Mouse (Mus musculus): ENCODE measurements around the gene Gm38431. TPM values are rescaled to one million over a fixed set of nuclear protein-coding genes. Genes with fewer than 3 reads are reported as not detected.
A peak's percentile ranks its signal among the peaks of the same experiment; 100 is the strongest.

Gm38431 gene
- total RNA-seq (2022), result 1 to 10 TPM in 3 of 4 experiments, under 1 TPM in 1; 0.49 to 3.2 (median 2.3) TPM

- DNase-seq, result peak; percentile 98
Observed at GRCm38 (mm10) chr9:21091707-21092320, at the start of gene Gm38431, which contains the start of gene Raver1. Gm38431 (minus strand) TSS chr9:21091997. Raver1 (minus strand) TSS chr9:21092008.

DNA sequence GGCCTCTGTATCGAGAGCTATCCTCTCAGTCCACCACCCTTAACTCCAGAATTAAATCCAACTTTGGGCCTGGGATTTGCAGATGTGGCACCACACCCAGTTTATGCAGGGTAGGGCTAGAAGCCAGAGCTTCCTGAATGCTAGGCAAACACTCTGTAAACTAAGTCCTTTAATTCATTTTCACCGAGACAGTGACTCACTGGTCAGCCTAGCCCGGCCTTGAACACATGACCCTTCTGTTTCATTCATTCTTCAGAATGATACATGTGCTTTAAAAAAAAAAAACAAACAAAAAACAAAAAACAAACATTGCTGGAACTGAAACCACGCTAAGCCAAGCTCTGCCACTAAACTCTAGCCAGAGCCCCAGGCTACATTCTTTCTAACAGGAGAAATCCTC is 46.6 kb upstream of the Gm38431 start:
- no peak for DNase-seq

DNA sequence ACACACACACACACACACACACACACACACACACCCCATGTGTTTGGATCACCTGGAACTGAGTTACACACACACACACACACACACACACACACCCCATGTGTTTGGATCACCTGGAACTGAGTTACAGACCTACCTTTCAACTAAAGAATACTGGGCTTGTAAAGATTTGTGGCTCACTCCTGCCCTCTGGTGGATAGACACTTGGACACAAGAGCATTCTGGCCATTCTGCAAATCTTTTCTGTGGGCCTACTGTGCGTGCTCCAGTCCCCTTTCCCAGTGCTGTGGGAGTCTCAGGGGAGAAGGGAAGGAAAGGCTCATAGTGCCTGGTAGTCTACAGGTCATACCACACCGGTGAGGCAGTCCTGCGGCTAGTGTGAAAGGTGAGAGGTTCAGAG is 45.4 kb upstream of the Gm38431 start:
- no peak for DNase-seq

DNA sequence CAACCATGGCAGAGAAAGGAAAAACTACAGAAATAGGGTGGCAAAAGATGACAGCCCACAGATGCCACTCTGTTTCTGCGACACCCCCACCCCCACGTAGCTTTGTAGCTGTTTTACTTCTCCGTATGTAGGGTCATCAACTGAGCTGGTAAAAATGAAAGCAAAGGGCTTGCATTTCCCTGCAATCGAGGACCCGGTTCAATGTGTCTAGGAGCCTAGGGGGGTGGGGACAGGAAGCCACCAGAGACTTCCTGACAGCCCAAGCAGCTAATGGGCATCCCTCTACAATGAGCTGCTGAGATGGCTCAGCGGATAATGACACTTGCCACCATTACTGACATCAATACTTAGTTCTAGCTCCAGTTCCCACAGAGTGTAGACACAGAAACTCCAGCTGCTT is 44.6 kb upstream of the Gm38431 start:
- DNase-seq, result no peak

- no peak for DNase-seq
Observed at GRCm38 (mm10) chr9:21135941-21136381, 44.2 kb upstream of the Gm38431 start.

DNA sequence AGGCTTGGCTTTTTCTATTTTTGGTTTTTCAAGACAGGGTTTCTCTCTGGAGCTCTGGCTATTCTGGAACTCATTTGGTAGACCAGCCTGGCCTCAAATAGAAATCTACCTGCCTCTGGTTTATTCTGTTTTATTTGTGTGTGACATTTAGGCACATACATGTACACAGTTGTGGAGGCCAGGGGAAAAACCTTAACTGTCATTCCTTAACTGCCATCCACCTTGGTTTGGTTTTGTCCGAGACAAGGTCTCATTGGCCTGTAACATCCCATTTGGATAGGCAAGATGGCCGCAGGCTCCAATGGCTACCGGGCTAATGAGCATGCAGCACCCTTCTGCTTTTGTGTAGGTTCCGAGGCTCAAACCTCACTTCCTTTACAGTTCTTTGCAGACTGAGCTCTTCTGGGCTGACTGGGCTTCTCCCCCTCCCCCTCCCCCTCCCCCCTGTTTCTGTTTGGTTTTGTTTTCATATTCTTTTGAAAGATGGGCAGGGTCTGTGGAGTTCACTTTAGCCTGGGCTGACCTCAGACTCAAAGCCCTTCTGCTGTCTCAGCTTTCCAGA is 43.6 kb upstream of the Gm38431 start:
- no peak for DNase-seq

DNA sequence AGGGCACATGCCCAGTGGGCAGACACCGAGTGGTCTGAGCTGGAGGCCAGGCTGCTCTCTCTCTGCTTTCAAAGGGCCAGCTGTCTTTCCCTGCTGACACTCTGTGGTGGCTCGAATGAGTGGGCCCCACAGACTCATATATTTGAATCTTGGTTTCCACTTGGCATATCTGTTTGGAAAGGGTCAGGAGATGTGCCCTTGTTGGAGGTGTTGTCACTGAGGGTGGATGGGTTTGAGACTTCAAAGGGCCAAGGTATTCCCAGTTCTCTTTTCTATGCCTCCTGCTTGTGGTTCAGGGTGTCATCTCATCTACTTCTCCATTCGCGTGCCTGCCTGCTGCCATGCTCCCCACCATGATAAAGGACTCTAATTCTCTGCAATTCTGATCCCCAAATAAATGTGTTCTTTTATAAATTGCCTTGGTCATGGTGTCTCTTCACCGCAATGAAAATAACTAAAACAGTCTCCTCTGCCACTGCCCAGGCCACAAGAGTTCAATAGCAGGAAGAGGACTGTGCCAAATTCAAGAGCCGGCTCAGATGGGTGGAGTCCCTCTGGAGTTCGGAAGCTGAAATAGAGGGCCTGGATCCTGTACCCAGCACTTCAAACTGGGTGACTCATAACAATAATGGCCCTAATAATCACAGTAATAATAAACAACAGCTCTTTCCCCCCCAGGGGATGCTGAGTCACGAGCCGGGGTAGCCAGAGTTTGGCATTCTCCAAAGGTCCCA is 43.0 kb upstream of the Gm38431 start:
- peak; percentile 38 for DNase-seq

GRCm38 (mm10) chr9:21133064-21133707 is 41.4 kb upstream of the Gm38431 start:
- DNase-seq, result no peak

GRCm38 (mm10) chr9:21132102-21132775 is 40.4 kb upstream of the Gm38431 start:
- DNase-seq, result no peak

DNA sequence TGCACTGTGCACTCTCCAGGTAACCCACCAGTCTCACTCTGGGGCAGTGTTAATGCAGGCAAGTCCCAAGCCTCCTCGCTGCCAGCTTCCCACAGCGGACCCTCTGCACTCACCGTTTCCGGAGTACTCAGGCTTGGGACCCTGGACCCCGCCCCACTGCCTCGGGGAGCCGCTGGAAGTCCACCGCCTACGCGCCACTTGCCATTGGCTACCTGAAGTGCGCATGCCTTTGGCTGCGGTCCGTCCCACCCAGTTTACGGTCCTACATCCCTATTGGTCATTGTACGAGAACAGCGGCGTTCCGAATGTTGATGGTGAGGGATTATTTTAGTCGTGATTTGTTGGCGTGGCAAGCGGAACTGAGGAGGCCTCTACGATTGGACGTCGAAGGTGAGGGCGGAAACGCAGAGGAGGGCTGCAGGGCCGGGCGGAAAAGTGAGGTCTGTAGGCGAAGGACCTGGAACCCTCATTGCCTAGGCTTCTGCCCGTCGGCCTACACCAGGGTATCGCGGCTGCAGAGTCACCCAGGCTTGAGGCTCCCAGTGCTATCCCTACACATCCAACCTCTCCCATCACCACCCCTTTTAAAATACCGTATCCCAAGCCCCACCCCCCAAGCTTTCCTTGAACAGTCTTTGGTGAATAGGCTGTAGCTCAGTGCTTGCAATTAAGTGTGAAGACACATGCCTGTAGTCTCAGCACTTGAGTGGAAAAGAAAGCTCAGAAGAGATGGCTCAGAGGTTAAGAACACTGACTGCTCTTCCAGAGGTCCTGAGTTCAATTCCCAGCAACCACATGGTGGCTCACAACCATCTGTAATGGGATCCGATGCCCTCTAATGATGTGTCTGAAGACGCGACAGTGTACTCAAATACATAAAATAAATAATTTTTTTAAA is 39.5 kb upstream of the Gm38431 start, which contains the start of gene Tyk2:
Tyk2 (minus strand) TSS at position 185 of the 898 bp plus-strand sequence.
- DNase-seq, result peak; percentile 94

DNA sequence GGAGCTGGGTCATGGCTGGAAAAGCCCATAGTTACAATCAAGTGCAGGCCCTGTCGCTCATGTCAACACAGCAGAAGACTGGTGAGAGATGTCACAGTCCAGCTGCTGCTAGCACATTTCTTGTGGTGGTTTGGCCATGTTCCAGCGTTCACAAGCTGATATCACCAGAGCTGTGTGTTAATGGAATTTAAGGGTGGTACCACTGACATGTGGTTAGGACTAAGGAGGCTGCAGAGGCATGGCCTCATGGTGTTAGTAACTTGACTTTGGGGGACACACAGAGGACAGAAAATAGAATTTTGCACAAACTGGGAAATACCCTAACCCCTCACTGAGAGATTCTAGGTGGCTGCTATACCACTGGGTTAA is 34.4 kb upstream of the Gm38431 start:
- no peak for DNase-seq

GRCm38 (mm10) chr9:21125502-21126258 is 33.9 kb upstream of the Gm38431 start:
- DNase-seq, result no peak

GRCm38 (mm10) chr9:21124837-21125236 is 33.0 kb upstream of the Gm38431 start:
- DNase-seq, result no peak

- no peak for DNase-seq
Observed at GRCm38 (mm10) chr9:21121483-21121882, 29.7 kb upstream of the Gm38431 start.

- no peak for DNase-seq
Observed at GRCm38 (mm10) chr9:21117073-21117472, 25.3 kb upstream of the Gm38431 start.

GRCm38 (mm10) chr9:21115105-21115504 is 23.3 kb upstream of the Gm38431 start:
- DNase-seq, result no peak

- no peak for DNase-seq
Observed at GRCm38 (mm10) chr9:21114190-21114589, 22.4 kb upstream of the Gm38431 start.

- no peak for DNase-seq
Observed at GRCm38 (mm10) chr9:21113751-21114150, 22.0 kb upstream of the Gm38431 start.

DNA sequence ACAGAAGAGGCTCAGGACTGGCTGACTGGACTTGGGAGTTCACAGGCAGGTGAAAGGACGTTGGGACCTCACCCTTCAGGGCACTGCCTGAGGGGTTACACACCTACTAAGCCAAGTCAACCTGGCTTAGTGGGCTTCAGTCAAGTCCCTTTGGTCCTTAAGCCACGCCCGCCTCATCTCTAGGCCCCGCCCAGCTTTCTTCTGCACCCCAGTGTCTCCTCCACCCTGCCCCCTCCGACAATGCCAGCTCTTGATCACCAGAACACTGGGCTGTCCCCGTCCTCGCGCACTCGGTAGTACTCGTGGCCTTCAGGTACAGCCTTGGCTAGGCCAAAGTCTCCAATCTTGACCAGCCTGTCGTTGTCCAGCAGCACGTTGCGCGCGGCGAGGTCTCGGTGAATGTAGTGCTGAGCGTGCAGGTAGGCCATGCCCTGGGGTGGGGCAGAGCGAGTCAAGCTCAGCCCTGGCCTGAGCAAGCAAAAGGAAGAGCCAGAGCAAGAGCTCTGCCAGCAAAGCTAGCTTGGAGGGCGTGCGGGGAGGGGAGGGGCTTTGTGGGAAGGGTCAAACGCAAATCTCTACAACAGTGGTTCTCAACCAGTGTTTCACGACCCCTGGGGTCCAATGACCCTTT is 15.9 kb upstream of the Gm38431 start:
- DNase-seq, result no peak
